Mouse (Mus musculus): Measurements from ENCODE around the gene Pigz. TPM values are rescaled to one million over a fixed set of nuclear protein-coding genes. Genes with fewer than 3 reads are reported as not detected.
"Not testable (repeated sequence)": the region's sequence is repeated elsewhere in the genome, so short reads cannot be mapped to it uniquely, and the experiment has no call there.

The Pigz gene
- total RNA-seq, 2 experiments from 2014 or later, result 0.15 TPM; not detected in 1

DNA sequence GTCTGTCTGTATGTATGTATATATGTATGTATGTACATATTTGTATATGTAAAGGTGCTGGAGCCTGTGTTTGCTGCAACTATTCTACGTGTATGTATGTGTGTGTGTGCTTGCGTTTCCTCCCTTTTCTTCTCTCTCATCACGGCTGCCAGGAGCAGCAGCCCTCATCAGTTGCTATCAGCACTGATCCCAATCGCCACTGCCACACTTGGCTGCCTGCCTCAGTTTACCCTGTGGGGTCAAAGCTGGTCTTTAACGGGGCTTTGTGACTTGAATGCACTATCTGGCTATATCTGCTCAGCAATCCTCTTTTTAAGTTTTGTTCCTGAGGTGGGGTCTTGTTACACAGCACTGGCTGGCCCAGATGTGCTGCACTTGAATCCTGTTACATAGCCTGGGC lies 6.2 kb upstream of the Pigz start:
- ATAC-seq (replicated peaks; ENCODE audit: low FRiP score, poor library complexity, severe bottlenecking), result no peak

DNA sequence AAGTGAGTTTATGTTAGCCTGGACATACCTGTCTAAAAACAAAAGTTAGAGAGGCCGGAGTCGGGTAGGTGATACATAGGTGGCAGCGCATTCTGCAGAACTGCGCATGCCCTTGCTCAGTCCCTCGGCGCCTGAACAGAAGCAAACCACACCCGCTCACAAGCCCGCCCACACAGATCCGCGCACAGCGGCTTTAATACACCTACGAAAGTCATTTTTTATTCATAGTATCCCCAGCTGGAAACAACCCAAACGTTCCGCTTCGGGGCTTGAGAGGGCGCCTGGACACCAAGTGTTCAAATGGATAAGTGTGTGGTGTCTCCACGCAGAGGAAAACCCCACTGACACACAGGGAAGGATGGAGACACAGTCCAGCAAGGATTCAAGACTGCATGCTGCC lies 2.3 kb upstream of the Pigz start:
- no peak for ATAC-seq (replicated peaks; ENCODE audit: low FRiP score, poor library complexity, severe bottlenecking)

DNA sequence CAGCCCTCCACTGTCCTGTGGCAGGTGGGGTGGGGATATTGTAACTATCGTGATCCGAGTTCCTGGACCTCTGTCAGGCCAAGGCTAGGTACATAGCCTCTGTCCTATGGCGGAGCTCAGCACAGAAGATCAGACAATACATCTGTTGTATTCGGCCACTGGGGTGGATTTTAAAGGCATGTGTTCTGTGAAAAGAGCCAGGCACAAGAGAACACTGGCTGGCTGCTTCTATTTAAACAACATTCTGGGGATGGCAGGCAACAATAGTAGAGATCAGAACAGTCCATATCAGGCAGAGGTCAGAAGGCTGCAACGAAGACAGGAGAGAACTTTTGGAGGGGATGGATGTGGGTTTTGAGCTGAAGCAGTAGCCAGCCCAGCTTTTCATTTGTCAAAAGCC lies 1.4 kb upstream of the Pigz start:
- no peak for ATAC-seq (replicated peaks; ENCODE audit: low FRiP score, poor library complexity, severe bottlenecking)

DNA sequence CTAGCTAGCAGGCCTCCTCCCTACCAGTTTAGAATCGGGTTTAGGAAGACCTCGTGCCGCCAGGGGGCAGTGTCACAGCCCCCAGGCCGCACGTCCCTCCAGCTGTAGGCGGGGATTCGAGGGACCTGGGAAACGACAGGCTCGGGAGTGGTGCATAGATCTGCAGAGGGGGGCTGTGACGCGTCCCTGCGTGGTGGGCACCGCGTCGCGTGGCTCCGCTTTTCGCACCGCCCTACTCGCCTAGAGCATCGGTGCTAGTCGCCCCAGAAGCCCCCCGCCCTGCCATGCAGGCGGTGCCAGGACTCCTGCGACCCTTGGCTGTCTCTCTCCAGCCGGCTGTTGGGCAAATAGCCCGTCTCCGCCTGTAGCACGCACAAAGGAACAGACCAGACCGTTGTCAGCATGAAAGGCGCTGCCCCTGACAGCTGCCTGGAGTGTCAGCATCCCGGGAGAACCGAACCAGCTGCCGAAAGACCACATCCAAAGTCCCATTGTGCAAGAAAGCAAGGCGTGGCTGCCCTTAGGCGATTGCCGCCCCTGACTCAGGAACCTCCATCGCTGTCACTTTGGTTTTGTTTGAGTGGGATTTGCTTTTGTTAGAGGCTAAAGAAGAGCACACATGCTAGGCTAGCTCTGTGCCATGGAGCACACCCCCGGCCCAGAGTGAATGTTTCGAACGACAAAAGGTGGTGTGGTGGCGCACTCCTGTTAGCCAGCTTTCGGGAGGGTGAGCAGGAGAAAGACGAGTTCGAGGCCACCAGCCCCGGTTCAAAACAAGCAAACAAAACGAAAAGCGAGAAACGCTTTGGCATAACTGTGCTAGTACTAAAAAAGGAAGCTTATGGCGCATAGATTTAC lies 582 bp upstream of the Pigz start:
- peak; percentile 43; the same call in 1 of the 2 replicates for ATAC-seq (replicated peaks; ENCODE audit: low FRiP score, poor library complexity, severe bottlenecking)

DNA sequence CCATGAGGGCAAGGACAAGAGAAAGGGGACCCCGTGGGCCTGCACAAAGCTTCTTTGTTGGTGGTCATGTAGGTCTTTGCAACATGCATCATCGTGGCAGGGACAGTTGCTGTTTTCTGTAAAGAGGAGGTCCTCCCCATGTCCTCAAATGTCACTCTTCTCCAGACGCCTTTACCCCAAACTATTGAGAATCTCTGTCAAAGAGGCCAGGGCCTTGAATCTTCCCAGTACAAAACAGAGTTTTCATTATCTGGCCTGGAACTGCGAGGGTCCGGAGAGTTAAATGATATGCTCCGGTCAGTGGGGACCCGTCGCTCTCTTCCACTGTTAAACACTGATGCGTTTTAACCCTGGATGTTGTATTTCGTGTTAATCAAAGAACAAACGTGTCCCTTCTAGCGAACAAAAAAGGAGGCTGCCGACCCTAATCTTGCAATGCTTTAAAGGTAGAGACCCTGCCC lies 929 bp downstream of the Pigz start:
- no peak for ATAC-seq (replicated peaks; ENCODE audit: low FRiP score, poor library complexity, severe bottlenecking)

DNA sequence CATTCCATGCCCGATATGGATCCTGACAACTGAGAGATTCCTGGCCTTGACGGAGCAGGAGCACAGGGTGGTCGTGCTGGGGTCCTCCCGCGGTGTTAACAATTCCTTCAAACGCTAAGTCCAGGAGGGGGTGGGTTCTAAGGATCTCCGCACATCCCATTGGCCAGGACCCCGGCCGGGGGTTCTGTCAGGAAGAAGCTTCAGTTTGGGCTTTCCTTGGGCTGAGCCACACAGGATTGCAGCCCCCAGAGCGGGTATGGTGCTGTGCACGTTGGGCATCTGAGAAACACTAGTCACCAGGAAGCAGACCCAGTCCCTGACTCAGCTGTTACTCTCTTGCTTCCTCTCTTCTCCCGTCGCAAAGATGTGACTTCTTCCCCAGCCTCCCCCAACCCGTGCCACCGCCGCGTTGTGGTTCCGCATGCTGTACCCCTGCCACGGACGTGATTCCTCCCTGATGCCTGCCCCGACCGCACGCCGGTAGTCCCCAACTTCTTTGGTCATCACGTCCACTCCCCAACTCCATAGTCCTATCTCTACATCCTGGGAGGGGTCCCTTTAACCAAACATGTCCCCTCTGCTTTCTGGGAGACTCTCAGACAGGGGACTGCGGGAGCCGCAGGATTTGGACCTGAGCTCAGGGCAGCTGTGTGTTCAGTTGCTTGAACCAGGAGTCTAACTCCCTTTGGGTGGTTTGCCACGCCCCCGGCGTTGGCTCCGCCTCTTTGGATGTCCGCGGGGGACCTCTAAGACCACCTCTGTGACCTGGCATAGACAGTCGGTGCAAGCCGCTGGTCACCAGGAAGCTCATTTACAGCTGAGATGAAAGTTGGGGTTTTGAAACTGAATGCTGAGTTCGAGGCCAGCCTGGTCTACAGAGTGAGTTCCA lies 1.7 kb downstream of the Pigz start:
- ATAC-seq (replicated peaks; ENCODE audit: low FRiP score, poor library complexity, severe bottlenecking), result no peak

DNA sequence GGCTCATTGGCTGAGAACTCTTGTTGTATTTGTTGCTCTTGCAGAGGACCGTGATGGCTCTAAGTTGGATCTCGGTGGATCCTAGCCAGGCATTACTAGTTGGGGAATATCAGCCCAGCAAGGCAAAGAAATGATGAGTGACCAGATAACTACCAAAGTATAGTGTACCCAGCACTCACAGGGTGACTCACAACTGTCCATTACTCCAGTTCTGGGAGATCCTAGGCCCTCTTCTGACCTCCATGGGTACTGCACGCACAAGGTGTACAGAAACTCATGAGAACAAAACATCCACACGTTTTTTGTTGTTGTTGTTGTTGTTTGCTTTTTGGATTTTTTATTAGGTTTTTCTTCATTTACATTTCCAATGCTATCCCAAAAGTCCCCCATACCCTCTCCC lies 2.9 kb downstream of the Pigz start:
- ATAC-seq (replicated peaks; ENCODE audit: low FRiP score, poor library complexity, severe bottlenecking), result no peak

DNA sequence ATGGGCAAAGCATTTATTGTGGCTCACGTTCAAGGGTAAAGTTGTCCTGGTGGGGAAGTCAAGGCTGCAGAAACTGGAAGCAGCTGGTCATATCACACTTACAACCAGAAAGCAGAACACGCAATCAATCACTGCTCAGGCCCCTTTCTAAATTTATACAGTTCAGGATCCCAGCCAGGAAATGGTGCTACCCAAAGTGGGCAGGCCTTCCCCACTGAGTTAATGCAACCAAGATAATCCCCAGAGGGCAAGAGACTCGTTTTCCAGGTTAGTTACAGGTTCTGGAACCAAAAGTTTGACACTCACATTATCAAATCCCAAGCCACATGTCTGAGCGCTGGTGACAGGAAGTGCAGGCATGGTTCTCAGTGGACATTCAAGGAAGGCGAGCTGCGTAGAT lies 5.2 kb downstream of the Pigz start:
- no peak for ATAC-seq (replicated peaks; ENCODE audit: low FRiP score, poor library complexity, severe bottlenecking)

DNA sequence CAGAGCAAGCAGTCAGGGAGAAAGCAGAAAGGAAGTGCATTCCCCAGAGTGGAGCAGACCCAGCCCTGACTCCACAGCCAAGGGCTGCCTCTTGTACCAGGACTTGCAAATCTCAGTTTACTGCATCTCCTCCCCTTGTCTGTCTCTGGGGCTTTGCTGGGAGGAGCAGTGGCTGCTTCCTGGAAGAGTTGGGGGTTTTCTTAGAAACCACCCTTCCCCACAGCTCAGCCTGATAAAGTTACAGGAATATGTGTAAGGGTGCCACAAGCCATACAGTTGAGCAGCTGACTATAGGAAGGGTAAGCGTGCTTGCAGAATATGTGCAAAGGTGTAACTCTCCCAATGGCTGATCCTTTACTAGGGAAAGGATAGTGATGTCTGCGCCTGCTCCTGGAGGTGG lies 6.9 kb downstream of the Pigz start:
- no peak for ATAC-seq (replicated peaks; ENCODE audit: low FRiP score, poor library complexity, severe bottlenecking)

DNA sequence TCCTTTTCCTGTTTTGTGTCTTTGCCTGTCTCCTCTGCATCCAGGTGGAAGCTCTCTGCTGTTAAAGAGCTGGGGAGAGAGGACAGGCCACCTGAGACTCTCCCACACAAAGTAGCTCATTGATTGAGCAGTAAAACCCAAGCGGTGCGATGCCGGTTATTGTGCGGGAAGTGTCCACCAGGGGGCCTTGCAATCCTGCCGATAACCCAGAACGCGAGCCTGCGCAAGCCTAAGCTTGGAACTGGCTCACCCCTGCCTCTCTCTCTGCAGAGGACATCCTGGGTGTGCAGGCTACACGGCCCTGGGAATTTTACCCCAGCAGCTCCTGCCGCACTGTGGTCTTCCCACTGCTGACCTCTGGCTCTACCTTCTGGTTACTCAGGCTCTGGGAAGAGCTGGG lies 10.3 kb downstream of the Pigz start:
- ATAC-seq (replicated peaks; ENCODE audit: low FRiP score, poor library complexity, severe bottlenecking), result peak; percentile 44

DNA sequence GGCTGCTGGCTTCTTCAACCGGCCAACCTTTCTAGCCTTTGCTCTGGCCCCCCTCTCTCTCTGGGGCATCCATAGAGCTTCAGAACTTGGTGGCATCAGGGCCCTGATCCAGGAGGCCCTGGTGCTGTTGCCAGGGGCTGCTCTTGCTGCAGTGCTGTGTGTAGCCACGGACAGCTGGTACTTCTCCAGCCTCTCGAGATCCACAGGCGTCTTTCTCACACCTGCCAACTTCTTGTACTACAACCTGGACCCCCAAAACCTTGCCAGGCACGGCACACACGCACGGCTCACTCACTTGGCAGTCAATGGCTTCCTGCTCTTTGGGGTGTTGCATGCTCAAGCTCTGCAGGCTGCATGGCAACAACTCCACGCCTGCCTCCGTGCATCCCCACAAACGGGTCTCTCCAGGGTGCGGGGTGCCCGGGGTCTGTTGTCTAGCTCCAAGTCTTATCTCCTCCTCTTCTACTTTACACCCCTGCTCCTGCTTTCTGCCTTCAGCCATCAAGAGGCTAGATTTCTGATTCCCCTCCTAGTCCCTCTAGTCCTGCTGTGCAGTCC lies 11.1 kb downstream of the Pigz start:
- no peak for ATAC-seq (replicated peaks; ENCODE audit: low FRiP score, poor library complexity, severe bottlenecking)

DNA sequence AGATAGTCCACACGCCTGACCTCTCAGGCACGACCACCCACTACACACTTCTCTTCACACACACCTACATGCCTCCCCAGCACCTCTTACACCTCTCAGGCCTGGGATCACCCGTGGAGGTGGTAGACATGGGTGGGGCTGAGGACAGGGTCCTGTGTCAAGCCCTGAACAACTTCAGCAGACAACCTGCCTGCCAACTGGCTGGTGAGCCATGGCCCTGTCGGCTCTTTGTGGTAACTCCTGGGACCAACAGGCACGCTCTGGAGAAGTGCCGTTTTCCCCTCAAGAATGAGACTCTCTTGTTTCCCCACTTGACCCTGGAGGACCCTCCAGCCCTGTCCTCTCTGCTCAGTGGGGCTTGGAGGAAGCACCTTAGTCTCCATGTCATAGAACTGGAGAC lies 11.7 kb downstream of the Pigz start:
- ATAC-seq (replicated peaks; ENCODE audit: low FRiP score, poor library complexity, severe bottlenecking), result no peak

DNA sequence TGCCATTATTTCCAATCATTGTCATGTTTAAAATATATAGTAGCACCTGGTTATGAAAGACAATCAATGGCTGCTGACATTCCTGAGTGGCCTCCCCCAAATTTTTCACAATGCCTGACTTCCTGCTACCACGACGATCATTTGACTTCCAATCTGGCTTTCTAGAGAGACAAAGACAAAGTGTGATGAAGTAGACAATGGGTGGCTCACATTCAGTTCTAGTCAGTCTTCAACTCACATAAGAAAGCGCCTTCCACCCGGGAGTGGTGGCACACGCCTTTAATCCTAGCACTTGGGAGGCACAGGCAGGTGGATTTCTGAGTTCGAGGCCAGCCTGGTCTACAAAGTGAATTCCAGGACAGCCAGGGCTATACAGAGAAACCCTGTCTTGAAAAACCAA lies 12.3 kb downstream of the Pigz start:
- ATAC-seq (replicated peaks; ENCODE audit: low FRiP score, poor library complexity, severe bottlenecking), result not testable (repeated sequence)

DNA sequence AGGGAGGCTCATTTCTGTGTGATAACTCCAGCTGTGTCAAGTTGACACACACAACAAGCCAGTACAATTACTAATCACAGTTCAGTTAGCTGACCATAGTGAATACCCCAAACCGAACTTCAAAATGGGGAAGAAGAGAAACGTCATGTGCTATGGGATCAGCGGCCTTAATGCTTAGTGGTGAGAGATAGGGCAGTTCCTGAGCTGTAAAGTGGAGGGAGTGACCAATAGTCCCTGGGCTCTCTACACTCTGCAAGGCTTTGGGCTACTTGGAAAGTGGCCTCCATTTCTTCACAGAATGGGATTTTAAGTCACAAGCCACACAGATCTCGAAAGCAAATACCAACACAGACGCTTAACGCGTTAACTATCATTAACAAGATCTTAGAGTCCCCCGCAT lies 13.7 kb downstream of the Pigz start:
- ATAC-seq (replicated peaks; ENCODE audit: low FRiP score, poor library complexity, severe bottlenecking), result no peak

DNA sequence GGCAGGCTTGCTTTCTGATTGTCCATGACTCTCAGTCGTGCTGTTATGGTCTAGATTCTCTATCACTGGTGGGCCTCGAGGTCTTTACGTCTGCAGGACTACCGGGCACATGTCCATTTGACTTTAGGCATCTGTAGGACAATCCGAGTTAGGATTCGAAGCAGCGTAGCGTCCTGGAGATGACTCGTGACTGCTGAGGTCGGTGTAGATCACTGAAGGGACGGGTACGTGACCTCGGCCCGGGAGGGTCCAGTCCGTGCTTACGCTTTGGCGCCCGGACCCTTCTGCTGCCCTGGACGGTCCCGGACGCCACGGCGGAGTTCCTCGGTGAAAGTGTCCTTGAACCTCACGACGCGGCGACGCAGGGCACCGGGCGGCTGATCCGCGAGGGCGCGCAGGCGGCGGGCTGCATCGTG lies 14.3 kb downstream of the Pigz start:
- ATAC-seq (replicated peaks; ENCODE audit: low FRiP score, poor library complexity, severe bottlenecking), result no peak

DNA sequence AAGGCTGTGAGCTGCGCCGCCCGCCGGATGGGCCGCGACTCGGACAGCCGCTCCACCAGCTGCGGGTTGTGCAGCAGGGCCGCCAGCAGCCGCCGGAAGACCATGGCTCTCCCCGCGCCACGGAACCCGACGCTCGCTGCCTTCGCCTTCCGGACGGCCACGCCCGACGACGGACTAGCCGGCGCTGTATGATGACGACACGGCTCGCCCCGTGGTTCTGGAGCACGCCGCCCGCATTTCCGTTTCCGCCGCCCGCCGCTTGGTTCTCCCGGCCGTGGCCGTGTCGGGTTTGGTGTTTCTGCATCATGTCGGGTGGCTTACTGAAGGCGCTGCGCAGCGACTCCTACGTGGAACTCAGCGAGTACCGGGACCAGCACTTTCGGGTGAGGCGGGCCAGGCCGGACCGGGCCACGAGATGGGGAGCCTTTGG lies 14.7 kb downstream of the Pigz start, which contains the start of the genes 0610012G03Rik and Ncbp2:
0610012G03Rik (minus strand) TSS at position 150 of the 430 bp plus-strand sequence.
Ncbp2 (plus strand) TSS at position 169 of the 430 bp plus-strand sequence.
- ATAC-seq (replicated peaks; ENCODE audit: low FRiP score, poor library complexity, severe bottlenecking), result peak; percentile 90

DNA sequence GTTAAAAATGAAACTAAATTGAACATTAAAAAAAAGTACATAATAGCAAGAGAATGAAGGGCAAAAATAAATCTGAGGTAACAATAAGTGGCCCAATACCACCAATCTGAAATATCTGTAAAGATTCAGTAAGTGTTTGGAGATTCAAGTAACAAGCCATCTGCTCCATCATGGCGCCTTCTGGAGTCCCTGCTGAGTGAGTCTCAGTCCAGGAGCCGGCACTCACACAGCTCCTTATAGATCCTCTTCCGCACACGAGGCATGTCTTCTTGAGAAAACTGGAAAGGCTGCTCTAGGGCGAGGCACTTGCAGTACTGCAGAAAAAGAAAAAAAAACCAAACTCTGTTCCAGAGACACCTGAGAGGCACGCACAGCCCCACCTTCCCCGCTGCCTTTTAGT lies 29.6 kb downstream of the Pigz start:
- no peak for ATAC-seq (replicated peaks; ENCODE audit: low FRiP score, poor library complexity, severe bottlenecking)

DNA sequence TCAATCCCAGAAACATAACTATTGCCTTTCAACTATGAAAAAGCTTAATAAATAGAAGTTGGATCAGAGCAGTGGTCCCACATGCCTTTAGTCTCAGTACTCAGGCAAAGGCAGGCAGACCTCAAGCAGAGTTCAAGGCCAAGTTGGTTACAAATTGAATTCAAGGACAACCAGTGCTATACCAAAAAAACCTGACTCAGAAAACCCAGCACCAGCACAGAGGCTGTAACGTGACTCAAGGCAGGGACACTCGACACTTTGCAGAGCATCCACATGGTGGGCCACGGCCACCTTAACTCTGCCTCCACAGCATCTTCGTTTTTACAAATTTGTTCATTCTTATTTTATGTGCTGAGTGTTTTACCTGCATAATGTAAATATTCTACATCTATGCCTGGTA lies 41.6 kb downstream of the Pigz start:
- ATAC-seq (replicated peaks; ENCODE audit: low FRiP score, poor library complexity, severe bottlenecking), result no peak

DNA sequence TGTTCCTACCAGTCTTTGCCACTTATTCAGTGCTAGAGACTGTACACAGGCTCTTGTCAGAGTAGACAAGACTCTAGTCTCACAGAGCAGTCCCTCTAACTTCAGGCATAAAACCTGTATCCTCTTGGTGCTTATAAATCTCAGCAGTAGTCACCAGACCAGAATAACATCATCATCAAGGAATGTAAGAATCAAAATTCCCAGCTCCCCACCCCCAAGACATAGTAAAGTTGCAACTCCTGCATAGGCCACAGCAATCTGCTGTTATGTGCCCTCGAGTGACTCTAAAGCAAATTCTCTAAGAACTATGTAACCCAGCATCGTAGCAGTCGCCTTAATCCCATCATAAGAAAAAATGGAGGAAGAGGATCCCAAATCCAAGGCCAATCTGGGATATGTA lies 45.9 kb downstream of the Pigz start:
- ATAC-seq (replicated peaks; ENCODE audit: low FRiP score, poor library complexity, severe bottlenecking), result no peak

DNA sequence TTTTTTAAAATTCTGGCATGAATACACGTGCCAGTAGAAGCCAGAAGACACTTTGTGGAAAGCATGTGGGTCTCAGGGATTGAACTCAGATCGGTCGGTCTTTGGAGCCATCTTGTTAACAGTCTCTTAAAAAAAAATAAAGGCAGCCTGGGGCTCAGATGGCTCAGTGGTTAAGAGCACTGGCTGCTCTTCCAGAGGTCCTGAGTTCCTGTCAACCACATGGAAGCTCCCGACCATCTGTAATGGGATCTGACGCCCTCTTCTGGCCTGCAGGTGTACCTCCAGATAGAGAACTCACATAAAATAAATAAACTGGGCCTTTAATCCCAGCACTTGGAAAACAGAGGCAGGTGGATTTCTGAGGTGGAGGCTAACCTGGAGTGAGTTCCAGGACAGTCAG lies 47.3 kb downstream of the Pigz start:
- no peak for ATAC-seq (replicated peaks; ENCODE audit: low FRiP score, poor library complexity, severe bottlenecking)
